Mouse (Mus musculus): Measurements from ENCODE around the gene Mfng.
A peak's percentile ranks its signal among the peaks of the same experiment; 100 is the strongest.

Mfng gene

DNA sequence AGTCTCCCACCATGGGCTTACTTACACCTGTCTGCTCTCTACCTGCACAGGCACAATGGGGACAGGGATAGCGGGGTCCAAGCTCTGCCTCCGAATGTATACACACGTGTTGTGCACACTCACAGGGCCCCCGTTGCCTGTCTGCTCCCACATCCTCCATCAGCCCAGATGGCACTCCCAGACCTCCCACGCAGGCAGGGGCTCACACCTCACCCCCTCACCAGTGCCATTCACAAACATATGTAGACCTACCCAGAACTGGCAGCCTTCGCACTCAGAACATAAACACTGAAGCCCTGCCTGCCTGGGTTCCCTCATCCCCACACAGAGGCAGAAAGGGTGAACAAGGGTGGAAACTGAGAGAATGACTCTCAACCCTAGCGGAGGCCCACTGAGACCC is 61.3 kb downstream of the Mfng start:
- DNase-seq: no peak

- no peak for DNase-seq
Observed at GRCm38 (mm10) chr15:78710634-78711033, 62.6 kb downstream of the Mfng start.

DNA sequence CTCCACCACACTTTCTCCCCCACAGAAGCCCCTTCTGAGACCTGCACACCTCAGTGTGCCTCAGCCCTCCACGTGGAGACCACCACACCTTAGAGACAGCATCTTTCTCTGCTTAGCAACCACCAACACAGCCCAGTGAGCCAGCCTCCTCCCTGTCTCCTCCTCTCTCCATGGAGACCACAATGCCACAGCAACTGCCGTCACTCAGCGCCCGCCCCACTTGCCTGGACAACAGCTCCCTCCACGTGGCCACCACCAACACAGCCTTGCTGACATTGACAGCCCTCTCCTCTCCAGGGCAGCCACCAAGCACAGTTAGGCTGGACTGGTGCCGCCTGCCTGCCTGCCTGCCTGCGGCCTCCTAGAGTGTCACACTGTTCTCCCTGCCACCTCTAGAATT is 63.5 kb downstream of the Mfng start:
- DNase-seq: peak; percentile 91

DNA sequence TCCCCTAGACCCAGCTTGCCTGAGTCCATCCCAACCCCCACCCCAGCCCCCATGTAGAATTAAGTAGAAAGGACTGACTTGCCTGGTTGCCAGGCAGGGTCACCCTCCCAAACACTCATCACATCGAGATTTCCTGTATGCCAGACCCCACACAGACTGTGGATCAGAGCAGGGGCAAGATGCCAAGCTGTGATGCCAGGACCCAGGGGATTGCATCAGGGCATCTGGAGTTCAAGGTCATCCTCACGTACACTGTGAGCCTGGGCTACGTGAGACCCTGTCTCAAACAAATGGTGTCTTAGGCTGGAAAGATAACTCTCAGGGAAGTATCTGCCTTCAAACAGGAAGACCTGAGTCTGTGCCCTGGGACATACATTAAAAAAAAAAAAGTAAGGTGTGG is 66.6 kb downstream of the Mfng start:
- no peak for DNase-seq
